Mouse (Mus musculus) hindbrain, embryonic 13.5 days (tissue): ENCODE data around the gene Tekt2. TPM values are rescaled to one million over a fixed set of nuclear protein-coding genes. Genes with fewer than 3 reads are reported as not detected.

Source experiments
- ATAC-seq: fragments of 200-750 bp; cut with Nextera tagmentation; 2 replicates; pipeline ENCODE4 v1.8.0; 2017; ENCODE audit warnings: moderate TSS enrichment; ENCODE audit not compliant: low FRiP score
- H3K27ac ChIP-seq: fragments of 300-500 bp; sonication (generic); 2 replicates; pipeline ENCODE4 v1.5.1; 2015; ENCODE audit warnings: inconsistent platforms, mild to moderate bottlenecking, moderate library complexity
- H3K27me3 ChIP-seq: fragments of 300-500 bp; sonication (generic); 2 replicates; pipeline ENCODE4 v1.6.1; 2015; ENCODE audit warnings: mild to moderate bottlenecking, inconsistent platforms
- H3K36me3 ChIP-seq: fragments of 300-500 bp; sonication (generic); 2 replicates; pipeline ENCODE4 v1.6.1; 2015; ENCODE audit warnings: mild to moderate bottlenecking, inconsistent platforms
- H3K4me1 ChIP-seq: fragments of 300-500 bp; sonication (generic); replicated peaks from 2 replicates; pipeline ENCODE4 v1.6.1; 2015; ENCODE audit warnings: inconsistent platforms
- H3K4me2 ChIP-seq: fragments of 300-500 bp; sonication (generic); 2 replicates; pipeline ENCODE4 v1.6.1; 2015; ENCODE audit warnings: inconsistent platforms, mild to moderate bottlenecking, moderate library complexity
- H3K4me3 ChIP-seq: fragments of 300-500 bp; sonication (generic); 2 replicates; pipeline ENCODE4 v1.5.1; 2015; ENCODE audit warnings: mild to moderate bottlenecking, inconsistent platforms
- H3K9ac ChIP-seq: fragments of 300-500 bp; sonication (generic); 2 replicates; pipeline ENCODE4 v1.6.1; 2015; ENCODE audit warnings: mild to moderate bottlenecking, inconsistent platforms
- H3K9me3 ChIP-seq: fragments of 300-500 bp; sonication (generic); 2 replicates; pipeline ENCODE4 v1.6.1; 2016; ENCODE audit warnings: inconsistent platforms
- WGBS: fragments of 180-500 bp; shearing (Covaris S2); methylation state at CpG from one replicate; pipeline ENCODE4 v1.1.7; 2015; 5-methylcytosine and 5-hydroxymethylcytosine counted together
- polyA plus RNA-seq: library from polyadenylated mRNA; unstranded; fragments of >200 nt; fragmentation: Nextera tagmentation; extraction: Ambion mirVana; gene quantifications from 2 replicates; pipeline ENCODE4 v1.2.1, GENCODE M21; 2015

Gene Tekt2
- polyA plus RNA-seq, 1 experiment from 2014 or later, result 8.5 TPM

- H3K4me3 ChIP-seq, result peak within 1 kb of the TSS; percentile 80
- peaks cover 37% of the 10 kb centered on the region for H3K4me1 ChIP-seq
- peaks cover 36% of the 10 kb centered on the region for H3K27me3 ChIP-seq
- H3K27ac ChIP-seq, result peak within 1 kb of the TSS; percentile 90
- no peaks in the 10 kb centered on the region for H3K9me3 ChIP-seq
- ATAC-seq, result peak; percentile 83
- peak within 1 kb of the TSS; percentile 91 for H3K9ac ChIP-seq
- H3K36me3 ChIP-seq, result peaks cover 34% of the 10 kb centered on the region
- peak within 1 kb of the TSS; percentile 94 for H3K4me2 ChIP-seq
- WGBS, result under 1% methylated on average over 80 of the region's 80 CpGs
Measured at GRCm38 (mm10) chr4:126321111-126321853, 4.2 kb downstream of the Tekt2 start, which contains the start of gene Adprhl2. TSS of gene Adprhl2 (minus strand) at chr4:126321703.

- no peak for ATAC-seq
- Histone ChIP-seq H3K4me3 (no peak overlapping the region), H3K36me3 (peaks cover 46% of the 10 kb centered on the region), H3K9ac (no peak overlapping the region), H3K27ac (no peak overlapping the region), H3K27me3 (peaks cover 24% of the 10 kb centered on the region), H3K9me3 (no peaks in the 10 kb centered on the region), H3K4me2 (no peak overlapping the region), H3K4me1 (peaks cover 28% of the 10 kb centered on the region)
- WGBS, result 87% methylated on average over 6 of the region's 6 CpGs
Measured at GRCm38 (mm10) chr4:126319806-126320205, 5.7 kb downstream of the Tekt2 start.

- peaks cover 53% of the 10 kb centered on the region for H3K36me3 ChIP-seq
- WGBS, result 92% methylated on average over 13 of the region's 13 CpGs
- H3K9ac ChIP-seq, result peak overlapping the region; percentile 5; the same call in 1 of the 2 replicates
- H3K27ac ChIP-seq, result no peak overlapping the region
- no peaks in the 10 kb centered on the region for H3K27me3 ChIP-seq
- no peak overlapping the region for H3K4me2 ChIP-seq
- no peaks in the 10 kb centered on the region for H3K9me3 ChIP-seq
- no peak overlapping the region for H3K4me3 ChIP-seq
- H3K4me1 ChIP-seq, result peaks cover 19% of the 10 kb centered on the region
- ATAC-seq, result no peak
Measured at GRCm38 (mm10) chr4:126316443-126317040, 8.9 kb downstream of the Tekt2 start.

- H3K9me3 ChIP-seq, result no peaks in the 10 kb centered on the region
- no peak overlapping the region for H3K27ac ChIP-seq
- peaks cover 18% of the 10 kb centered on the region for H3K4me1 ChIP-seq
- no peak overlapping the region for H3K4me3 ChIP-seq
- 44% methylated on average over 5 of the region's 5 CpGs for WGBS
- H3K4me2 ChIP-seq, result no peak overlapping the region
- no peak overlapping the region for H3K9ac ChIP-seq
- no peaks in the 10 kb centered on the region for H3K27me3 ChIP-seq
- peaks cover 53% of the 10 kb centered on the region for H3K36me3 ChIP-seq
- ATAC-seq, result no peak
Measured at GRCm38 (mm10) chr4:126315931-126316330, 9.6 kb downstream of the Tekt2 start.

- peak overlapping the region; percentile 36; the same call in 1 of the 2 replicates for H3K9ac ChIP-seq
- no peak for ATAC-seq
- no peak overlapping the region for H3K27ac ChIP-seq
- H3K36me3 ChIP-seq, result peaks cover 48% of the 10 kb centered on the region
- H3K27me3 ChIP-seq, result no peaks in the 10 kb centered on the region
- peaks cover 12% of the 10 kb centered on the region for H3K4me1 ChIP-seq
- H3K4me3 ChIP-seq, result no peak overlapping the region
- no peak overlapping the region for H3K4me2 ChIP-seq
- no peaks in the 10 kb centered on the region for H3K9me3 ChIP-seq
- 57% methylated on average over 10 of the region's 10 CpGs for WGBS
Measured at GRCm38 (mm10) chr4:126314393-126314792, 11.1 kb downstream of the Tekt2 start.

GRCm38 (mm10) chr4:126313202-126313601, 12.3 kb downstream of the Tekt2 start:
- Histone ChIP-seq H3K9ac (no peak overlapping the region), H3K27ac (no peak overlapping the region), H3K9me3 (no peaks in the 10 kb centered on the region), H3K27me3 (0 out of 2 replicates have a peak, but pooled peaks cover 8% of the 10 kb centered on the region), H3K36me3 (peaks cover 38% of the 10 kb centered on the region), H3K4me3 (no peak overlapping the region), H3K4me2 (no peak overlapping the region), H3K4me1 (peaks cover 11% of the 10 kb centered on the region)
- WGBS, result 37% methylated on average over 5 of the region's 5 CpGs
- no peak for ATAC-seq

DNA sequence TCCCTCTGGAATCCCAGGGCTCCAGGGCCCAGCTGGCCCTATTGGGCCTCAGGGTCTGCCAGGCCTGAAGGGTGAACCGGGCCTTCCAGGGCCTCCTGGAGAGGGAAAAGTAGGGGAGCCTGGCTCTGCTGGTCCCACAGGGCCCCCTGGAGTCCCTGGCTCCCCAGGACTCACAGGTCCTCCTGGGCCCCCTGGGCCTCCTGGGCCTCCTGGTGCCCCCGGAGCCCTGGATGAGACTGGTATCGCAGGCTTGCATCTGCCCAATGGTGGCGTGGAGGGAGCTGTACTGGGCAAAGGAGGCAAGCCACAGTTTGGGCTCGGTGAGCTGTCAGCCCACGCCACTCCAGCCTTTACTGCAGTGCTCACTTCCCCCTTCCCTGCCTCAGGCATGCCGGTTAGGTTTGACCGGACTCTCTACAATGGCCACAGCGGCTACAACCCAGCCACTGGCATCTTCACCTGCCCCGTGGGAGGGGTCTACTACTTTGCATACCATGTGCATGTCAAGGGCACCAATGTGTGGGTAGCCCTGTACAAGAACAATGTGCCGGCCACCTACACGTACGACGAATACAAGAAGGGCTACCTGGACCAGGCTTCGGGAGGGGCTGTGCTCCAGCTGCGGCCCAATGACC, 13.8 kb downstream of the Tekt2 start:
- peaks cover 15% of the 10 kb centered on the region for H3K27me3 ChIP-seq
- ATAC-seq, result no peak
- H3K4me2 ChIP-seq, result no peak overlapping the region
- H3K9me3 ChIP-seq, result no peaks in the 10 kb centered on the region
- H3K4me1 ChIP-seq, result peaks cover 11% of the 10 kb centered on the region
- H3K9ac ChIP-seq, result 0 out of 2 replicates have a peak overlapping the region, but pooled peaks have one; percentile 39
- peaks cover 23% of the 10 kb centered on the region for H3K36me3 ChIP-seq
- 91% methylated on average over 16 of the region's 16 CpGs for WGBS
- H3K27ac ChIP-seq, result no peak overlapping the region; the same call in 1 of the 2 replicates
- H3K4me3 ChIP-seq, result no peak overlapping the region

DNA sequence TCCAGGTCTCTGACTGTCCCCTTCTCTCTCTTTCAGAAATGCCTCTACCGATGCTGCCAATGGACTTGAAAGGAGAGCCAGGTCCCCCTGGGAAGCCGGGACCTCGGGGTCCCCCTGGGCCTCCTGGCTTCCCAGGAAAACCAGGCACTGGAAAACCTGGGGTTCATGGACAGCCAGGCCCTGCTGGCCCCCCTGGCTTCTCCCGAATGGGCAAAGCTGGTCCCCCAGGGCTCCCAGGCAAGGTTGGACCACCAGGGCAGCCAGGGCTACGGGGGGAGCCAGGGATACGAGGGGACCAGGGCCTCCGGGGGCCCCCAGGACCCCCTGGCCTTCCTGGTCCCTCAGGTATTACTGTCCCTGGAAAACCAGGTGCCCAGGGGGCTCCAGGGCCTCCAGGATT, 15.1 kb downstream of the Tekt2 start:
- no peak overlapping the region for H3K4me3 ChIP-seq

DNA sequence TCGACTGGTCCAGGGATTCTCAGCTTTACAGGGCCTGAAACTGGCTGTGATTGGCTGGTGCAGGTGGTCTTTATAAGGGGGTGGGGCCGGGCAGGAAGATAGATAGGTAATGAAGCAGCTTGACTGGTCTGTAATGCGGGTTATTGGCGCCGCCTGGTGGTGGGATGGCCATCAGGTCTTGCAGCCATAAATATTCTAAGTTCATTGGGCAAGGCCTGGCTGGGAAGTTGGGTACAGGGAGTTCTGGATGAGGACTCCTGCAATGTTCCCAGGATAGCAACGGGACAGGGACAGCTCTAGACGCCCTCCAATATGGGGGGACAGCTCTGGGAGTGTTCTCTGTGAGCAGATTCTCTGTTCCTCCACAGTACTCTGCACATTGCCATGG, 15.6 kb downstream of the Tekt2 start:
- Histone ChIP-seq H3K9me3 (no peaks in the 10 kb centered on the region), H3K4me2 (peak overlapping the region; percentile 51), H3K4me1 (peaks cover 11% of the 10 kb centered on the region), H3K36me3 (peaks cover 8% of the 10 kb centered on the region; the same call in 1 of the 2 replicates), H3K27ac (no peak overlapping the region), H3K9ac (no peak overlapping the region), H3K27me3 (peaks cover 17% of the 10 kb centered on the region), H3K4me3 (peak overlapping the region; percentile 31)
- peak; percentile 87 for ATAC-seq
- WGBS, result 0% methylated on average over 7 of the region's 7 CpGs

More for the DNA sequence above, 15.1 kb downstream of the Tekt2 start:
- Histone ChIP-seq H3K27me3 (peaks cover 17% of the 10 kb centered on the region), H3K27ac (no peak overlapping the region), H3K4me2 (no peak overlapping the region), H3K9me3 (no peaks in the 10 kb centered on the region), H3K9ac (peak overlapping the region; percentile 39; the same call in 1 of the 2 replicates), H3K4me1 (peaks cover 11% of the 10 kb centered on the region), H3K36me3 (peaks cover 10% of the 10 kb centered on the region; the same call in 1 of the 2 replicates)
- ATAC-seq, result no peak
- WGBS, result 79% methylated on average over 7 of the region's 7 CpGs

- peak overlapping the region; percentile 31 for H3K4me3 ChIP-seq
- no peak overlapping the region for H3K9ac ChIP-seq
- H3K9me3 ChIP-seq, result no peaks in the 10 kb centered on the region
- H3K27ac ChIP-seq, result no peak overlapping the region
- peak; percentile 74 for ATAC-seq
- peaks cover 18% of the 10 kb centered on the region for H3K27me3 ChIP-seq
- 16% methylated on average over 20 of the region's 20 CpGs for WGBS
- peaks cover 11% of the 10 kb centered on the region for H3K4me1 ChIP-seq
- peaks cover 2% of the 10 kb centered on the region; the same call in 1 of the 2 replicates for H3K36me3 ChIP-seq
- H3K4me2 ChIP-seq, result peak overlapping the region; percentile 51
Measured at GRCm38 (mm10) chr4:126309211-126309921, 16.1 kb downstream of the Tekt2 start.

GRCm38 (mm10) chr4:126306827-126307226, 18.7 kb downstream of the Tekt2 start:
- Histone ChIP-seq H3K4me2 (no peak overlapping the region), H3K4me3 (no peak overlapping the region), H3K9me3 (no peaks in the 10 kb centered on the region), H3K27me3 (peaks cover 43% of the 10 kb centered on the region), H3K36me3 (no peaks in the 10 kb centered on the region), H3K9ac (no peak overlapping the region), H3K4me1 (peaks cover 16% of the 10 kb centered on the region), H3K27ac (no peak overlapping the region)
- 15% methylated on average over 2 of the region's 2 CpGs for WGBS
- ATAC-seq, result no peak

DNA sequence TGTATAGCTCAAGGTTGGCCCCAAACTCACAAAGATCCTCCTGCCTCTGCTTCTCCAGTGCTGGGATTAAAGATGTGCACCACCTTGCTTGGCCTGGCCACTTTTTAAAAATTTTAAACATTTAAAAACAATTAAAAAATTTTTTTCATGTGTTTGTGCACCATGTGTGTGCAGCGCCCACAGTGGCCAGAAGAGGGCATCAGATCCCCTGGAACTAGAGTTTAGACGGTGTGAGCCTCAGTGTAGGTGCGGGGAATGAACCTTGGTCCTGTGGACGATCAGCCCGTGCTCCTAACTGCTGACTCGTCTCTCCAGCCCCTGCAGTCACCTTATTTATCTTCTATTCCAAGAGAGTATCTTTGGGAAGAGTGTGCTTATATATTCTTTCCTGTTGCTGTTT, 19.4 kb downstream of the Tekt2 start:
- Histone ChIP-seq H3K27me3 (peaks cover 51% of the 10 kb centered on the region), H3K9ac (no peak overlapping the region), H3K4me3 (no peak overlapping the region), H3K9me3 (no peaks in the 10 kb centered on the region), H3K4me1 (peaks cover 23% of the 10 kb centered on the region), H3K27ac (no peak overlapping the region), H3K36me3 (no peaks in the 10 kb centered on the region), H3K4me2 (no peak overlapping the region)
- 89% methylated on average over 6 of the region's 6 CpGs for WGBS
- no peak for ATAC-seq
